Mouse (Mus musculus) liver, embryonic 13.5 days (tissue): ENCODE measurements around the gene Stk11ip. TPM values are rescaled to one million over a fixed set of nuclear protein-coding genes. Genes with fewer than 3 reads are reported as not detected.

ENCODE experiments used
- ATAC-seq: fragments of 200-750 bp; cut with Nextera tagmentation; 2 replicates; pipeline ENCODE4 v1.8.0; 2017; ENCODE audit warnings: low read depth, mild to moderate bottlenecking, moderate number of reproducible peaks, moderate library complexity
- DNase-seq: peaks from one replicate; pipeline ENCODE4 v3.0.0; 2022
- H3K27ac ChIP-seq: fragments of 300-500 bp; sonication (generic); 2 replicates; pipeline ENCODE4 v1.5.1; 2015; ENCODE audit warnings: moderate library complexity, mild to moderate bottlenecking, inconsistent platforms
- H3K27me3 ChIP-seq: fragments of 300-500 bp; sonication (generic); 2 replicates; pipeline ENCODE4 v1.6.1; 2015; ENCODE audit warnings: mild to moderate bottlenecking, inconsistent platforms
- H3K36me3 ChIP-seq: fragments of 300-500 bp; sonication (generic); 2 replicates; pipeline ENCODE4 v1.6.1; 2015; ENCODE audit warnings: mild to moderate bottlenecking, inconsistent platforms
- H3K4me1 ChIP-seq: fragments of 300-500 bp; sonication (generic); replicated peaks from 2 replicates; pipeline ENCODE4 v1.6.1; 2015; ENCODE audit warnings: inconsistent platforms
- H3K4me2 ChIP-seq: fragments of 300-500 bp; sonication (generic); 2 replicates; pipeline ENCODE4 v1.6.1; 2015; ENCODE audit warnings: inconsistent platforms, mild to moderate bottlenecking, moderate library complexity
- H3K4me3 ChIP-seq: fragments of 300-500 bp; sonication (generic); replicated peaks from 2 replicates; pipeline ENCODE4 v1.5.1; 2015; ENCODE audit warnings: mild to moderate bottlenecking, inconsistent platforms
- H3K9ac ChIP-seq: fragments of 300-500 bp; sonication (generic); 2 replicates; pipeline ENCODE4 v1.6.1; 2015; ENCODE audit warnings: mild to moderate bottlenecking, inconsistent platforms
- H3K9me3 ChIP-seq: fragments of 300-500 bp; sonication (generic); replicated peaks from 2 replicates; pipeline ENCODE4 v1.6.1; 2016; ENCODE audit warnings: inconsistent platforms
- WGBS: fragments of 180-500 bp; shearing (Covaris S2); methylation state at CpG from one replicate; pipeline ENCODE4 v1.1.7; 2015; ENCODE audit not compliant: insufficient replicate concordance; 5-methylcytosine and 5-hydroxymethylcytosine counted together
- polyA plus RNA-seq: library from polyadenylated mRNA; unstranded; fragments of >200 nt; fragmentation: Nextera tagmentation; extraction: Ambion mirVana; gene quantifications from 2 replicates; pipeline ENCODE4 v1.2.1, GENCODE M21; 2015

The Stk11ip gene
- polyA plus RNA-seq, result 5.5 and 6.2 TPM in 2 replicates

GRCm38 (mm10) chr1:75521321-75522031 lies at the start of gene Stk11ip:
Gene Stk11ip, plus strand, starts transcription at chr1:75521529.
- Histone ChIP-seq H3K27ac (peak within 1 kb of the TSS; percentile 85), H3K9ac (peak within 1 kb of the TSS; percentile 68), H3K36me3 (no peaks in the 10 kb centered on the region; the same call in 1 of the 2 replicates), H3K4me1 (peaks cover 25% of the 10 kb centered on the region), H3K9me3 (no peaks in the 10 kb centered on the region), H3K4me2 (peak within 1 kb of the TSS; percentile 78), H3K27me3 (no peaks in the 10 kb centered on the region), H3K4me3 (peak within 1 kb of the TSS; percentile 74)
- WGBS, result under 1% methylated on average over 46 of the region's 46 CpGs
- peak; percentile 90 for DNase-seq
- ATAC-seq, result peak; percentile 97

GRCm38 (mm10) chr1:75476441-75476840 lies 44.9 kb upstream of the Stk11ip start:
- 88% methylated on average over 11 of the region's 11 CpGs for WGBS
- Histone ChIP-seq H3K4me2 (no peak overlapping the region), H3K9me3 (no peaks in the 10 kb centered on the region), H3K9ac (no peak overlapping the region), H3K4me1 (peaks cover 30% of the 10 kb centered on the region), H3K4me3 (no peak overlapping the region), H3K27me3 (peaks cover 90% of the 10 kb centered on the region), H3K27ac (no peak overlapping the region), H3K36me3 (peaks cover 26% of the 10 kb centered on the region)
- ATAC-seq (no peak), DNase-seq (no peak)

DNA sequence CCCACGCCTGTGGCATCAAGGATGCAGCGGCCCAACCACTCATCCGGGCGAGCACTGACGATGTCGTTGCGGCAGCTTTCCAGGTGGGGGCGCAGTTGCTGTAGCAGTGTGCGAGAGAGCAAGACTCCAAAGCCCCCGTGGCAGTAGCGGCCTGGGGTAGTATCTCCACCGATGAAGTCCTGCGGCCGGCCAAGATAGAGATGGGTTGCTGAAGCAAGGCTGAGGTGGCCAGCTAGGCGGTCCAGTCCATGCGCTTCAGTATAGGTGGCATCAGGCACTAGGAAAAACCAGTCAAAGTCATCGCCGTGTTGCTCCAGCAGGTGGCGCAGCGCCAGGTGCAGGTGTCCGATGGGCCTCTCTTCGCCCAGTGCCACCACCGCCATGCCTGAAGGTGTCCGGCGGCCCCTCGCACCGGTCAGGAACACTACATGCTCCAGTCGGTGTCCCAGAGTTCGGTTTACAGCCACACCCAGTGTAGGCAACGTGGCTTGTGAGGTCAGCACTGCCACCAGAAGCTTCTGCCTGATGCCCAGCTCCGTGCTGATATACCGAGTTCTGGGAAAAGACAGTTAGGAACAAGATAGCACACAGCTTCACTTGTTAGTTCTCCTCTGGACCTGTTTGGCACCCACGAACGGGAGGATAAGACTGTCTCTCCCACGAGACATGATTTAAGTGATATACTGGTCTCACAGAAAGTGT lies 43.9 kb upstream of the Stk11ip start:
- no peaks in the 10 kb centered on the region for H3K9me3 ChIP-seq
- no peak overlapping the region for H3K27ac ChIP-seq
- peaks cover 30% of the 10 kb centered on the region for H3K4me1 ChIP-seq
- H3K36me3 ChIP-seq, result peaks cover 26% of the 10 kb centered on the region
- peak overlapping the region; percentile 73 for H3K4me3 ChIP-seq
- ATAC-seq (peak; percentile 6; the same call in 1 of the 2 replicates), DNase-seq (peak; percentile 72)
- peaks cover 91% of the 10 kb centered on the region for H3K27me3 ChIP-seq
- H3K4me2 ChIP-seq, result peak overlapping the region; percentile 96
- WGBS, result 8% methylated on average over 35 of the region's 35 CpGs
- no peak overlapping the region for H3K9ac ChIP-seq

- Histone ChIP-seq H3K36me3 (peaks cover 24% of the 10 kb centered on the region), H3K9me3 (no peaks in the 10 kb centered on the region), H3K4me2 (peak overlapping the region; percentile 96), H3K27ac (no peak overlapping the region), H3K9ac (no peak overlapping the region), H3K27me3 (peaks cover 91% of the 10 kb centered on the region), H3K4me1 (peaks cover 30% of the 10 kb centered on the region), H3K4me3 (peak overlapping the region; percentile 73)
- WGBS, result 31% methylated on average over 3 of the region's 3 CpGs
- DNase-seq (no peak), ATAC-seq (no peak)
Observed at GRCm38 (mm10) chr1:75477966-75478290, 43.4 kb upstream of the Stk11ip start.

DNA sequence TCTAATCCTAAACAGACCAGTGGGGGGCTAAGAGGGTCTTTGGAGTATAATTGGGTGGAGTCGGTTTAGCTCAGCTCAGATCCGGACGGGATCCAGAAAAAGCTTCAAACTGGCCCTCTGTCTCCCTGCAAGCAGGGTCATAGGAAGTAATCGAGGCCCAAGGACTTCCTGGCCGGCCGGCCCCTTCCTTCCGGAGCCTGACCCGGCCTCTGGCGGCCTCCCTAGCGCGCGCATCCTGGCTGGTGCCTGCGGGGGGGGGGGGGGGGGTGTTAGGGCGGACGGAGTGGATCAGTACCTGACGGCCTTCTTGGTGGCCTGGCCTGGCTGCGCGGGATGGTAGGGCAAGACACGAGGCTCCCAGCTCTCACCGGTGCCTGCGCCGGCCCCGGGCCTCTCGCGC lies 42.8 kb upstream of the Stk11ip start:
- ATAC-seq (no peak; the same call in 1 of the 2 replicates), DNase-seq (no peak)
- peaks cover 30% of the 10 kb centered on the region for H3K4me1 ChIP-seq
- H3K4me2 ChIP-seq, result peak overlapping the region; percentile 96
- peaks cover 22% of the 10 kb centered on the region for H3K36me3 ChIP-seq
- no peaks in the 10 kb centered on the region for H3K9me3 ChIP-seq
- peak overlapping the region; percentile 73 for H3K4me3 ChIP-seq
- H3K27ac ChIP-seq, result peak overlapping the region; percentile 27; the same call in 1 of the 2 replicates
- WGBS, result under 1% methylated on average over 7 of the region's 25 CpGs
- H3K27me3 ChIP-seq, result peaks cover 91% of the 10 kb centered on the region
- H3K9ac ChIP-seq, result peak overlapping the region; percentile 73

DNA sequence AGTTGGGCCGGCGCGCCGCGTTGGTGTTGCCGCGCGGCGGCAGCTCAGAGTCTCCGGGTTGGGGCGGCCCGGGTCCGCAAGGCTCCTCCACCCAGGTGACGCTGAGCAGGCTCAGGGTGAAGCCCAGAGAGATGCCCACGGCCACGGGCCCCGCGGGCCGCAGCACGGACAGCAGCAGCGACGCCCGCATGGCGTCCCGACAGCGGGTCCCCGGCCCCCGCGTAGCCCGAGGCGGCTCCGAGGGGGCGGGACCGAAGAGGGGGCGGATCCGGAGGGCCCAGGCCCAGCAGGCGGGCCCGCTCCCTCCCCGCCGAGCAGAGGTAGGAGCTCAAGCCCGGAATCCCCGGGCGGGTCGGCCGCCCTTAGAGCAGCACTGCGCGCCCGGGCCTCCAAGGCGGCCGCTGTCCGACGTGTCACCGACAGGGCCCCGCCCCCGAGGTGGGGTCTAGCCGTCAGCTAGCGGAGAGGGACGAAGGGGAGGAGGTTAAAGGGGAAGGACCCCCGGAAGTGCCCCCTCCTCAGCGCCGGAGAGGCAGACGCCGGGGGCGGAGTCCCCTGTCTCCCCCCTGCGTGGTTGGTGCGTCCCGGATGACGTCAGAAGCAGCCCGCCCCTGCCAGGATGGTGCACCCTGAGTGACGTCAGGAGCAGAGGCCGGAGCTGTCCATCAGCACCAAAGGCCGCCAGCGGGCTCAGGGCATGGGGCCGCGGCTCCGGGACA lies 42.3 kb upstream of the Stk11ip start, which contains the start of the genes Chpf and Tmem198:
Chpf (minus strand) TSS at position 392 of the 719 bp plus-strand sequence.
Tmem198 (plus strand) TSS at position 617 of the 719 bp plus-strand sequence.
- Histone ChIP-seq H3K27ac (peak within 1 kb of the TSS; percentile 27; the same call in 1 of the 2 replicates), H3K27me3 (peaks cover 95% of the 10 kb centered on the region), H3K4me1 (peaks cover 30% of the 10 kb centered on the region), H3K9me3 (no peaks in the 10 kb centered on the region), H3K4me2 (peak within 1 kb of the TSS; percentile 96), H3K36me3 (peaks cover 22% of the 10 kb centered on the region), H3K4me3 (peak within 1 kb of the TSS; percentile 73), H3K9ac (peak within 1 kb of the TSS; percentile 73)
- peak; percentile 88 for ATAC-seq
- under 1% methylated on average over 55 of the region's 76 CpGs for WGBS
- DNase-seq, result peak; percentile 91

GRCm38 (mm10) chr1:75479635-75479989 lies 41.7 kb upstream of the Stk11ip start:
- no peaks in the 10 kb centered on the region for H3K9me3 ChIP-seq
- H3K36me3 ChIP-seq, result peaks cover 20% of the 10 kb centered on the region
- H3K27me3 ChIP-seq, result peaks cover 97% of the 10 kb centered on the region
- no peak overlapping the region for H3K9ac ChIP-seq
- H3K4me2 ChIP-seq, result peak overlapping the region; percentile 96
- 4% methylated on average over 24 of the region's 24 CpGs for WGBS
- no peak overlapping the region for H3K27ac ChIP-seq
- no peak for DNase-seq
- peak overlapping the region; percentile 73 for H3K4me3 ChIP-seq
- peak; percentile 4; the same call in 1 of the 2 replicates for ATAC-seq
- peaks cover 30% of the 10 kb centered on the region for H3K4me1 ChIP-seq

GRCm38 (mm10) chr1:75480036-75480435 lies 41.3 kb upstream of the Stk11ip start:
- WGBS, result 25% methylated on average over 13 of the region's 13 CpGs
- peak overlapping the region; percentile 73 for H3K4me3 ChIP-seq
- H3K4me1 ChIP-seq, result peaks cover 30% of the 10 kb centered on the region
- H3K27me3 ChIP-seq, result peaks cover 97% of the 10 kb centered on the region
- H3K4me2 ChIP-seq, result peak overlapping the region; percentile 96
- no peak overlapping the region for H3K27ac ChIP-seq
- DNase-seq (no peak), ATAC-seq (no peak)
- peaks cover 15% of the 10 kb centered on the region for H3K36me3 ChIP-seq
- H3K9me3 ChIP-seq, result no peaks in the 10 kb centered on the region
- H3K9ac ChIP-seq, result no peak overlapping the region

GRCm38 (mm10) chr1:75480735-75481134 lies 40.6 kb upstream of the Stk11ip start:
- Histone ChIP-seq H3K9ac (no peak overlapping the region), H3K4me3 (no peak overlapping the region), H3K27me3 (peaks cover 97% of the 10 kb centered on the region), H3K36me3 (peaks cover 8% of the 10 kb centered on the region), H3K4me1 (peaks cover 30% of the 10 kb centered on the region), H3K27ac (no peak overlapping the region), H3K9me3 (no peaks in the 10 kb centered on the region), H3K4me2 (no peak overlapping the region)
- no peak for DNase-seq
- no peak for ATAC-seq
- 69% methylated on average over 7 of the region's 7 CpGs for WGBS

DNA sequence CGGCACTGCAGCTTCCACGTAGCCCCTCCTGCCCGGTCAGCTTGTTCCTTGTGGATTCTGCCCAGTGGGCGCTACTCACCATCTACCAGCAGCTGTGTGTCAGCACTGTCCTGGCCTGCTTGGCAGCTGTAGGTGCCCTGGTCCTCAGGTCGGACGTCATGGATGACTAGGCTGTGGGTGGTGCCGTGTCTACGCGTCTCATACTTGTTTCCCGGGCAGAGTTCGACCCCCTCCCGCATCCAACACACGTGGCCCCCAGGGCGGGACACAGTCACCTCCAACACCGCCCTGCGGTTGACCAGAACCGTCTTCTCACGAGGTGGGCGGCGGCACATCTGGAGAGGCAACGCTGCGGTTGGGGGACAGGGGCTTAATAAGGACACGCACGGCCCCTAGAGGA lies 34.8 kb upstream of the Stk11ip start:
- H3K9ac ChIP-seq, result no peak overlapping the region
- H3K4me2 ChIP-seq, result peak overlapping the region; percentile 64; the same call in 1 of the 2 replicates
- no peaks in the 10 kb centered on the region for H3K9me3 ChIP-seq
- DNase-seq (no peak), ATAC-seq (no peak)
- 7% methylated on average over 24 of the region's 24 CpGs for WGBS
- no peak overlapping the region for H3K27ac ChIP-seq
- peaks cover 12% of the 10 kb centered on the region for H3K4me1 ChIP-seq
- H3K4me3 ChIP-seq, result peak overlapping the region; percentile 49; the same call in 1 of the 2 replicates
- H3K36me3 ChIP-seq, result no peaks in the 10 kb centered on the region
- H3K27me3 ChIP-seq, result peaks cover 93% of the 10 kb centered on the region

DNA sequence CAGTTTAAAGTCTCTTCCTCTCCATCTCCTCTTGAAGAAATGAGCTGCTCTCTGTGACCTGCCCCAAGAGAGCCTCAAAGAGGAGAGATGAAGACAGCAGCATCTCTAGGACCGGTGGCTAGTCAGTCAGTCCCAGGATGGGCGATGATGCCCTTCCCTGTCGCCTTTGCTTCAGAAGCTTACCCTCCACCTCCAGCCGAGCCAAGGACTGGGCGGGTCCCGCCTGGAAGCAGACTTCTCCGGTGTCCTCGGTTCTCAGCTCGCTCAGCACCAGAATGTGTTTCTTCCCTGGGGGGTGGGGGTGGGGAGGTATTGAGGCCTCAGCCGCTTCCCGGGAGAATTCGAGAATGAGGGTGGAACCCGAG lies 34.3 kb upstream of the Stk11ip start:
- no peaks in the 10 kb centered on the region for H3K36me3 ChIP-seq
- H3K27ac ChIP-seq, result no peak overlapping the region
- no peaks in the 10 kb centered on the region for H3K9me3 ChIP-seq
- H3K27me3 ChIP-seq, result peaks cover 92% of the 10 kb centered on the region
- peak overlapping the region; percentile 64 for H3K4me2 ChIP-seq
- H3K4me3 ChIP-seq, result peak overlapping the region; percentile 49
- no peak overlapping the region for H3K9ac ChIP-seq
- peaks cover 12% of the 10 kb centered on the region for H3K4me1 ChIP-seq
- DNase-seq (no peak), ATAC-seq (no peak)
- 3% methylated on average over 13 of the region's 13 CpGs for WGBS
